Mouse (Mus musculus) CH12.LX (cell line): ENCODE measurements around the gene Itpr1.

Source experiments
- CTCF ChIP-seq, 2 experiments: IDR thresholded peaks in 1 of 2; conservative IDR thresholded peaks in 1 of 2; 2 replicates each; pipeline ENCODE4 v1.5.1; 2011 to 2012; ENCODE audit warnings: low read depth in 2 of 2, low read length in 2 of 2, improper control_type of control experiment in 1 of 2, inconsistent platforms in 1 of 2, mild to moderate bottlenecking in 1 of 2, moderate library complexity in 1 of 2
- EP300 ChIP-seq: IDR thresholded peaks from 2 replicates; pipeline ENCODE4 v1.6.1; 2011; ENCODE audit warnings: low read length, improper control_type of control experiment
- MAFK ChIP-seq: IDR thresholded peaks from 2 replicates; pipeline ENCODE4 v1.6.1; 2011; ENCODE audit warnings: low read length, improper control_type of control experiment; ENCODE audit not compliant: insufficient replicate concordance
- POLR2AphosphoS2 ChIP-seq: IDR thresholded peaks from 2 replicates; pipeline ENCODE4 v1.6.1; 2011; ENCODE audit warnings: low read depth, low read length, improper control_type of control experiment
- RCOR1 ChIP-seq: conservative IDR thresholded peaks from 2 replicates; pipeline ENCODE4 v1.6.1; 2012; ENCODE audit warnings: low read depth, mild to moderate bottlenecking, inconsistent platforms, low read length, improper control_type of control experiment
- UBTF ChIP-seq: IDR thresholded peaks from 2 replicates; pipeline ENCODE4 v1.6.1; 2012; ENCODE audit warnings: low read depth, mild to moderate bottlenecking, inconsistent platforms, low read length, improper control_type of control experiment, moderate library complexity
- USF2 ChIP-seq: conservative IDR thresholded peaks from 2 replicates; pipeline ENCODE4 v1.6.1; 2011; ENCODE audit warnings: low read depth, low read length, improper control_type of control experiment

- TF ChIP-seq EP300 (no peak), POLR2AphosphoS2 (no peak), RCOR1 (no peak), UBTF (no peak), MAFK (no peak), CTCF (conservative IDR thresholded peaks at IDR 0.05 in 1 of 2, IDR thresholded peaks at IDR 0.05 in 1 of 2; ENCODE audit: low read depth in 2 of 2, low read length in 2 of 2) (no peak), USF2 (no peak)
Observed at GRCm38 (mm10) chr6:108529150-108529549, 316.3 kb downstream of the Itpr1 start.
